Mouse (Mus musculus) lung, embryonic 16.5 days (tissue): ENCODE results near the gene Tekt3. TPM values are rescaled to one million over a fixed set of nuclear protein-coding genes. Genes with fewer than 3 reads are reported as not detected.

Experiments used
- ATAC-seq: fragments of 200-750 bp; cut with Nextera tagmentation; 2 replicates; pipeline ENCODE4 v1.8.0; 2017; ENCODE audit warnings: low read depth, mild to moderate bottlenecking, moderate library complexity
- H3K27ac ChIP-seq: fragments of 300-500 bp; sonication (generic); 2 replicates; pipeline ENCODE4 v1.5.1; 2014; ENCODE audit warnings: mild to moderate bottlenecking, control low read depth, low read length
- H3K27me3 ChIP-seq: fragments of 300-500 bp; sonication (generic); 2 replicates; pipeline ENCODE4 v1.6.1; 2014; ENCODE audit warnings: low read depth, low read length, mixed read lengths; ENCODE audit not compliant: control insufficient read depth, insufficient read depth
- H3K36me3 ChIP-seq: fragments of 300-500 bp; sonication (generic); 2 replicates; pipeline ENCODE4 v1.6.1; 2014; ENCODE audit warnings: low read length; ENCODE audit not compliant: control insufficient read depth, insufficient read depth
- H3K4me1 ChIP-seq: fragments of 300-500 bp; sonication (generic); replicated peaks from 2 replicates; pipeline ENCODE4 v1.6.1; 2014; ENCODE audit warnings: low read length, mixed read lengths; ENCODE audit not compliant: control insufficient read depth, insufficient read depth
- H3K4me2 ChIP-seq: fragments of 300-500 bp; sonication (generic); 2 replicates; pipeline ENCODE4 v1.6.1; 2014; ENCODE audit warnings: low read depth, low read length, control low read depth
- H3K4me3 ChIP-seq: fragments of 300-500 bp; sonication (generic); 2 replicates; pipeline ENCODE4 v1.5.1; 2014; ENCODE audit warnings: mild to moderate bottlenecking, low read length, control low read depth
- H3K9ac ChIP-seq: fragments of 300-500 bp; sonication (generic); 2 replicates; pipeline ENCODE4 v1.6.1; 2014; ENCODE audit warnings: low read length, control low read depth
- H3K9me3 ChIP-seq: fragments of 300-500 bp; sonication (generic); 2 replicates; pipeline ENCODE4 v1.6.1; 2016; ENCODE audit warnings: low read length; ENCODE audit not compliant: control insufficient read depth
- WGBS: fragments of 180-500 bp; shearing (Covaris S2); extraction: QIAGEN DNeasy Blood & Tissue Kit; methylation state at CpG from one replicate; pipeline ENCODE4 v1.1.7; 2014; 5-methylcytosine and 5-hydroxymethylcytosine counted together
- polyA plus RNA-seq: library from polyadenylated mRNA; unstranded; fragments of >200 nt; fragmentation: Nextera tagmentation; extraction: Ambion mirVana; gene quantifications from 2 replicates; pipeline ENCODE4 v1.2.1, GENCODE M21; 2015

Tekt3 gene
- polyA plus RNA-seq, 1 experiment from 2014 or later: 0.41 TPM

GRCm38 (mm10) chr11:63114807-63115641 lies 53.6 kb downstream of the Tekt3 start:
- Histone ChIP-seq H3K4me2 (no peak overlapping the region), H3K4me1 (peaks cover 27% of the 10 kb centered on the region), H3K4me3 (no peak overlapping the region), H3K9me3 (no peaks in the 10 kb centered on the region), H3K36me3 (no peaks in the 10 kb centered on the region), H3K27me3 (no peaks in the 10 kb centered on the region), H3K9ac (no peak overlapping the region), H3K27ac (peak overlapping the region; percentile 90)
- 39% methylated on average over 8 of the region's 8 CpGs for WGBS
- ATAC-seq: peak; percentile 92

GRCm38 (mm10) chr11:63116652-63117051 lies 55.2 kb downstream of the Tekt3 start:
- peaks cover 27% of the 10 kb centered on the region for H3K4me1 ChIP-seq
- WGBS: 85% methylated on average over 5 of the region's 5 CpGs
- no peak overlapping the region for H3K9ac ChIP-seq
- ATAC-seq: no peak
- no peak overlapping the region for H3K4me2 ChIP-seq
- H3K9me3 ChIP-seq: no peaks in the 10 kb centered on the region
- H3K4me3 ChIP-seq: no peak overlapping the region
- H3K27ac ChIP-seq: peak overlapping the region; percentile 7; the same call in 1 of the 2 replicates
- H3K27me3 ChIP-seq: no peaks in the 10 kb centered on the region
- no peaks in the 10 kb centered on the region for H3K36me3 ChIP-seq

GRCm38 (mm10) chr11:63117266-63117665 lies 55.8 kb downstream of the Tekt3 start:
- Histone ChIP-seq H3K9me3 (no peaks in the 10 kb centered on the region), H3K27me3 (no peaks in the 10 kb centered on the region), H3K9ac (no peak overlapping the region), H3K4me1 (peaks cover 27% of the 10 kb centered on the region), H3K4me2 (no peak overlapping the region), H3K36me3 (no peaks in the 10 kb centered on the region), H3K27ac (no peak overlapping the region), H3K4me3 (no peak overlapping the region)
- WGBS: 28% methylated on average over 1 of the region's 1 CpGs
- ATAC-seq: no peak

GRCm38 (mm10) chr11:63119791-63120190 lies 58.3 kb downstream of the Tekt3 start:
- Histone ChIP-seq H3K4me1 (peaks cover 18% of the 10 kb centered on the region), H3K36me3 (no peaks in the 10 kb centered on the region), H3K9ac (no peak overlapping the region), H3K27me3 (no peaks in the 10 kb centered on the region), H3K9me3 (no peaks in the 10 kb centered on the region), H3K4me2 (no peak overlapping the region), H3K27ac (no peak overlapping the region), H3K4me3 (no peak overlapping the region)
- no peak for ATAC-seq
- 76% methylated on average over 7 of the region's 7 CpGs for WGBS

GRCm38 (mm10) chr11:63122249-63122648 lies 60.8 kb downstream of the Tekt3 start:
- peaks cover 6% of the 10 kb centered on the region; the same call in 1 of the 2 replicates for H3K4me1 ChIP-seq
- H3K4me3 ChIP-seq: no peak overlapping the region
- no peaks in the 10 kb centered on the region for H3K9me3 ChIP-seq
- no peak overlapping the region for H3K9ac ChIP-seq
- H3K4me2 ChIP-seq: no peak overlapping the region
- WGBS: 81% methylated on average over 2 of the region's 2 CpGs
- H3K27me3 ChIP-seq: no peaks in the 10 kb centered on the region
- no peak for ATAC-seq
- no peaks in the 10 kb centered on the region for H3K36me3 ChIP-seq
- H3K27ac ChIP-seq: no peak overlapping the region

- no peaks in the 10 kb centered on the region for H3K27me3 ChIP-seq
- H3K9me3 ChIP-seq: no peaks in the 10 kb centered on the region
- H3K27ac ChIP-seq: peak overlapping the region; percentile 6
- H3K4me2 ChIP-seq: no peak overlapping the region
- H3K4me1 ChIP-seq: peaks cover 3% of the 10 kb centered on the region; the same call in 1 of the 2 replicates
- no peak overlapping the region for H3K9ac ChIP-seq
- WGBS: 39% methylated on average over 4 of the region's 4 CpGs
- H3K36me3 ChIP-seq: no peaks in the 10 kb centered on the region
- 0 out of 2 replicates have a peak, but pooled peaks have one; percentile 23 for ATAC-seq
- H3K4me3 ChIP-seq: no peak overlapping the region
Measured at GRCm38 (mm10) chr11:63122776-63123350, 61.4 kb downstream of the Tekt3 start.

GRCm38 (mm10) chr11:63124316-63124715 lies 62.9 kb downstream of the Tekt3 start:
- no peak overlapping the region for H3K9ac ChIP-seq
- peaks cover 9% of the 10 kb centered on the region for H3K4me1 ChIP-seq
- no peaks in the 10 kb centered on the region for H3K27me3 ChIP-seq
- no peak for ATAC-seq
- H3K27ac ChIP-seq: no peak overlapping the region
- H3K9me3 ChIP-seq: no peaks in the 10 kb centered on the region
- H3K4me3 ChIP-seq: no peak overlapping the region
- 19% methylated on average over 4 of the region's 4 CpGs for WGBS
- no peak overlapping the region for H3K4me2 ChIP-seq
- H3K36me3 ChIP-seq: no peaks in the 10 kb centered on the region

- H3K4me3 ChIP-seq: no peak overlapping the region
- no peaks in the 10 kb centered on the region for H3K9me3 ChIP-seq
- no peak overlapping the region for H3K9ac ChIP-seq
- ATAC-seq: no peak
- 32% methylated on average over 5 of the region's 5 CpGs for WGBS
- no peak overlapping the region for H3K27ac ChIP-seq
- H3K4me1 ChIP-seq: peaks cover 23% of the 10 kb centered on the region
- H3K36me3 ChIP-seq: no peaks in the 10 kb centered on the region
- H3K4me2 ChIP-seq: no peak overlapping the region
- H3K27me3 ChIP-seq: no peaks in the 10 kb centered on the region
Measured at GRCm38 (mm10) chr11:63125832-63126456, 64.5 kb downstream of the Tekt3 start.

- Histone ChIP-seq H3K4me3 (no peak overlapping the region), H3K27ac (no peak overlapping the region), H3K36me3 (no peaks in the 10 kb centered on the region), H3K27me3 (no peaks in the 10 kb centered on the region), H3K4me1 (peaks cover 24% of the 10 kb centered on the region), H3K9ac (no peak overlapping the region), H3K9me3 (no peaks in the 10 kb centered on the region), H3K4me2 (no peak overlapping the region)
- 71% methylated on average over 8 of the region's 8 CpGs for WGBS
- no peak for ATAC-seq
Measured at GRCm38 (mm10) chr11:63126976-63127375, 65.5 kb downstream of the Tekt3 start.
